Mouse (Mus musculus) hematopoietic stem cell, adult 5-6 weeks (primary cell): ENCODE measurements at regions not wholly inside any gene's neighbourhood (a gene's known extent, or its start where the extent isn't known, plus 50 kb on each side); places are given as distances from the start of the nearest gene placed in this dataset.

Experiments used
- ATAC-seq, 2 experiments: fragments of 125-278 bp in 1 of 2; replicated peaks in 1 of 2; 2 replicates each; pipeline ENCODE4 v1.8.0; 2016 to 2017; ENCODE audit warnings: inconsistent platforms in 2 of 2, mild to moderate bottlenecking in 2 of 2, moderate number of reproducible peaks in 2 of 2, low read depth in 1 of 2, moderate TSS enrichment in 1 of 2; ENCODE audit not compliant: low FRiP score in 2 of 2, poor library complexity in 2 of 2, severe bottlenecking in 2 of 2, insufficient read depth in 1 of 2, low TSS enrichment in 1 of 2

DNA sequence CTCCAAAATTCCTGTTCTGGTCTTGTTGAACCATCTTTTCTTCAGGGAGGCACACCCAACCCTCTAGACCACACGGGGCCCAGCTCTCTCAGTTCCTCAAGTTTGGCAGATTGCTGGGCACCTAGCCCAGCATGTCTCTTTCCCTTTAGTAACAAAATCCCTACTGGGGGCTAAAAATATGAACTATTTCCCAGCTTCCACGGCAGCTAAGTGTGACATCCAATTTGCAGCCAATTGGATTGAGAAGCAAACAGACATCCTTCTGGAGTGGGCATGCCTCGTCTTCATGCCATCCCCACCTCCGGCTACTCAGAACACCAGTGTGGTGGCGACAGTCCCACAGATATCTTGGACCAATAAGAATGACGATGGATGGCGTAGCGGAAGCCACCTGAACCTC is 240.1 kb downstream of the Mroh4 start:
- no peak for ATAC-seq

DNA sequence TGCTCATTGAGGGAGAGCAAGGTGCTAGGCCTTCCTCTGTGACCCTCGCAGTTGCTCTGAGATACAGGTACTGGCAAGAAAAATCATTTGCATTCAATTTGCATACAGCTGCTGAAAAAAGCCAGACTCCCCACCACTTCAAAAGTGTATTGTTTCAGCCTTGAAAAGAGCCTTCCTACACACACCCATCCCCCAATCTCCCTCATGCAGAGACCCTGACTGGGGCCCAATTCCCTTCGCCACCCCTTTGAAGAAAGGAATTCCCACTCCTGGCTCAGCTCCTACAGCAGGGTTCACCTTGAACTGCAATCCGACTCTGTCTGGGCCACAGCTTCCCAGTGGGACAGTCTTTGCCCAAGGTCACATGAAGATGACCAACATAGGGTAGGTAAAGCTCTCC is 248.6 kb downstream of the Mroh4 start:
- no peak for ATAC-seq

DNA sequence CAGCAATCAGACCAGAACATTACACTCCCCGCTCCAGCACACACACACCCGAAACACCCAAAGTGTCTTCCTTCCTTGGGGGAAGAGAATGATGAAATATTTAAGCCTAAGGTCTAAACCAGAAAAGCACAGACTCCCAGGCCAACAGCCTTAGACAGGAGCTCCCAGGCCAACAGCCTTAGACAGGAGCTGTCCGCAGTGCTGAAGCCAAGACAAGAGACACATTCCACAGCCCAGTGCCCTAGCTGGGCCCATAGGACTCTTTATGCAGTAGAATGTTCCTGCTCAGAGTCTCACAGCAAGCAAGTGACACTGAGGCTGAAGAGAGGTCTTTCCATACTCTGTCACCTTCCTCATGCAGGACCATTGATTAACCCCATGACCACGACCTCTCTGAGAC is 253.6 kb downstream of the Mroh4 start:
- no peak for ATAC-seq

DNA sequence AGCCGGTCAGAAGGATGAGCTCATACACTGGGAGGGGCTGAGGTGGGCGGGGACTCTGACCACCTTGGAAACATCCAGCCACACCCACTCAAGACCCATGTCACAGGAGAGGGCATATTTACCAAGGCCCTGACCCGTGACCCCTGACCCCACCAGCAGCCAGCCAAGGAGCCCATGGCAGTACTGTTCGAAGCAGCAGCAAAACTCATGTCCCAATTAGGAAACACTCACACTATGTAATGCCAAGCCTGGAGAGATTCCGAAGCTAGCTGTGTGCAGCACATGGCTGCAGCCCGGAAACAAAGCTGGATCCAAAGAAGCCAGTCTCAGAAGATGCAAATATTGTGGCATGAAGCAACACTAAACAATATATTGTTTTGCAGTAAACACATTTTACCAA is 256.8 kb downstream of the Mroh4 start:
- no peak for ATAC-seq

DNA sequence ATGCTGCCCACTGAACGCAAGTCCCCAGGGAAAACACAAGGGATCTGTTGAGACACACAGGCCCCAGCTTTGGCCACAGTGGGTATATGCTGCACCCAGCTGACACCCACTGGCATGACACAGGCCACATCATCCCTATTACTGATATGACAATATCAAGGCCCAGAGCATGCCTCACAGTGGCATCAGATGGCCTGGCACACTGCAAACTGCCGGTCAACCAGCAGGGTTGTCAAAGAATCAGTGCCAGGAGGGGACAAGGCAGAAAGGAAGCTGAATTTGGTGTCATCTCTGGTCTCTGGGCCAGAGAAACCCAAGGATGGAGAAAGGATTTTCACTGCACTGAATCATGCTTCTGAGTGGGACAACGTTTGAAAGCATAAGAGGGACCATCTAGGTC is 266.7 kb downstream of the Mroh4 start:
- ATAC-seq: no peak

DNA sequence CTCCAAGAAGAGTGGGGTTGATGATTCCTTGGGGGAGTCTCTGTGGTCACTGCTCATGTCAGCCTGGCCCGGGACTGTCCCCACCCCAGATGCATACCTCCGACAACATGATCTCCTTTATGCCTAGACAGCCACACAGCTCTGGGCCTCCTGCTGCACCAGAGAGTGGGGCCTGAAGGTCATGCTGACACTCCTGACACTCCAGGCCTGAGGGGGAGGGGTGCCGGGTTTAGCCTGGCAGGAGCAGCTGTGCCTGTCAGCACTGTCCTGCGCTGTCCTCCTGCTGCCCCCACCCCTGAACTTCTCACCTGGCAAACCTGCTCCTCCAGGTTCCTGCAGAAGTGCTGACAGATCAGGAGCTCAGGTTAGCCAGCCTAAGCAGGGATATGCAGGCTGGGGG is 288.2 kb downstream of the Mroh4 start:
- ATAC-seq: no peak

DNA sequence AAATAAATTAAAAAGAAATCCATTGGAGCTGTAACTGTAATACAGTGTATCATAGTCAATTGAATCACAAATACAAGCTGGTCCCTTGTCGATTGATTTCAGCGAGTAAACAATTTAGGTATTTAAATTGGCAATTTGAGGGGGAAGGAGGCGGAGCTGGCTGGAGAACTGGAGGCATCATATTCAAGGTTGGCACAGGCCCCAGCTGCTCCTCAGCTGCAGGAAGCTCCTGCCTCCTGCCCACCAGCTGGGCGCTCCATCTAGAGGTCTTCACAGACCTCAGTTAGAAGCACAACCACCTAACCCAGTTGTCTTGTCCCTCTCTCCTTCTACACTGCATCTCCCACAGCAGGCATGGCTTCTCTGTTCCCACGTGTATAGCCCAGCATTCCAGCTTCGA is 292.6 kb downstream of the Mroh4 start:
- no peak for ATAC-seq

DNA sequence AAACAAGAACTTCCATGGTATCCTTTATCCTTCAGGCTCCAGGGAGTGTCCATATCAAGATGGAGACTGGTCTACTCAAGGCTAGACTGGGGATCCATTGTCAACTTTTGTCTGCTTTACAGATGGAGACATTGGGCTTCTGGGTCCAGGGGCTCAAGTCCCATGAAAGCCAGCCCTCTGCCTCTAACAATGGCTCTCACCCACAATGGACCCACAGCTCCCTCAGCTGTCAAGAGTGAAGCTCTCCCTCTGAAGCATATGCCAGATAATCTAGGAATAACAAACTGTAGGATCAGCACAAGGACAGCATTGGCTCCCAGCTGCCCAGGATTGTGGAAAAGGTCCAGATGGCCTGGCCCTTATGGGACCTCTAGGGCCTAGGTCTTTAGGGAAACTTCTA is 302.3 kb downstream of the Mroh4 start:
- no peak for ATAC-seq

DNA sequence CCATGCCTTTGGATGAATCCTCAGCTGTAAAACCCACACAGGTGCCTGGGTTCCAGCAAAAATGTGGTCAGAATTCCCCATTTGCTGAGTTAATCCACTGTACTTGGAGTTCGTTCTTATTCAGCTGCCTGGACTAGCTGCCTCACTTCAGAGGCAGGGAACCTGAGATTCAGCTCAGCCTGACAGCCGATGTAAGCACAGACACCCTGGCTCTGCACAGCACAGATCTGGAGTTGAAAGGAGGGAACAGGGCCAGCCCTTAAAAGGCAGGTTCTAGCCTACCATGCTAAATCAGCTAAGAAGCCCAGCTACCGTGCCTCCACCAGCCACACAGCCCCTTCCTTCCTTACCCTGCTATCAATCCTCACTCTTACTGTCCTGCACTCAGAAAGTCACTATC is 306.0 kb downstream of the Mroh4 start:
- ATAC-seq: no peak

DNA sequence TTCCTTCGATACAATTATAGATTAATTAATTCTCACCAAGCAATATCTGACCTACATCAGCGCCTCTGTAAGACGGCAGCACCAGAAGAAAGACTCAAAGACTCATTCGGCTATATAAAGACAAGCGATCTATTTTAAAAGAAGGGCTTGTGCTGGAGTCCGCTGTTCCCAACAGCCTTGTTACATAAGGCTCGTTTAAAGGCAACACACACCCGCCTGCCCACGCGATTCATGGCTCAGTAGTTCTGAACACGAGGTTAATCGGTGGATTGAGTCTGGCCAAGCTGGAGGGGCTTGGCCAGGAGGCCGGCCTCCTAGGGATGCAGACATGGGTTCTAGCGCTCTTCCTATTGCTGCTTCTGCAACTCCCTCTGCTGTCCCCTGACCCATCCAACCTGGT is 306.9 kb downstream of the Mroh4 start:
- no peak for ATAC-seq

DNA sequence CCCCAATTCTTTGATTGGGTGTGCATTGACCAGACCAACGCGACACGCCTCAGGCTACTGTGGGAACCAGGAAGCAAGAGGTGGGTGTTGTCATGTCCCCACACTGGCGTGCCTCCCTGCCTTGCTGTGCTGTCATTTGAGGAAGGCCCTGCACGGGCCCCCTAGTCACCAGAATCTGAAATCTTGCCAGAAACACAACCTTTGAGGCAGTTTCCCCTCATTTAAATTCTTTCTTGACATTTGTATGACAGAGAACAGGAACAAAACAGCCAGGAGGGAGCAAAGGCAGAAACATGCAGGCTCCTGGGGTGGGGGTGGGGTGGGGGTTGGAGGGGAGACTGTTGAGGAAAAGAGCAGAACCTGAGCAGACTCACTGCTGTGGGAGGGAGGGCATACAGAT is 309.5 kb downstream of the Mroh4 start:
- no peak for ATAC-seq

DNA sequence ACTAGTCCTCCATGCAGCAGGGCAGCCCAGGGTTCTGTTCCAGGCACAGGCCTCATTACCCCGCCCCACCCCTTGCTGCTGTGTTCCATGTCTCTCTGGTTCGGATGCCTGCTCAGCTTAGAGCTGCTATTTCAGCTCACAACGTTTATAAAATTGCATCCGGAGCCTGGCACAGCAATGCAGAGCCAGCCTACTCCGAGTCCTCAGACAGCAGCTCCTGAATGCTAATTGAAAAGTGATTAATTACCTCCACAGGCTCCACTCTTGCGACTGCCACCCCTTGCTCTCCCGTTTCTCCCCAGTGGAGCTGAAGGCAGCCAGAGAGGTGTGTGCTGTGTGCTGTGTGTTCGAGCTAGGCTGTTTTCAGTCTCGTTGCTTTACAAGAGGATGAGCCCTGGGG is 310.6 kb downstream of the Mroh4 start:
- no peak for ATAC-seq

DNA sequence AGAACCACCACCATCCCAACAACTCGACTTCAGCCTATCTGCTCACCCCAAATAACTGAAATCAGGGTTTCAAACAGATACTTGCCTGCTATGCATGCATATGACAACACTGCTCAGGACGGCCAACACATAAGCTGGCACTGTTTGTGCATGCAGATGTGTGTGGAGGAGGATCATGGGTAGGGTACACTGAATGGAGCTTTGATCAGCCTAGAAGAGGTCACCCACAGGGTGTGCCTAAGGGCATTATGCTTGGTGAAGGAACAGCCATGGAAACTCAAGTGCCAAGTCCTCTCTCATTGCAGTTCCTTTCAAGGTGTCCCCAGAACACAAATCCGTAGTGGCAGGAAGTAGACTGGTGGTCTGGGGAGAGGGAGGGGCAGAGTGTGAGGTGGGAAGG is 316.7 kb downstream of the Mroh4 start:
- no peak for ATAC-seq

DNA sequence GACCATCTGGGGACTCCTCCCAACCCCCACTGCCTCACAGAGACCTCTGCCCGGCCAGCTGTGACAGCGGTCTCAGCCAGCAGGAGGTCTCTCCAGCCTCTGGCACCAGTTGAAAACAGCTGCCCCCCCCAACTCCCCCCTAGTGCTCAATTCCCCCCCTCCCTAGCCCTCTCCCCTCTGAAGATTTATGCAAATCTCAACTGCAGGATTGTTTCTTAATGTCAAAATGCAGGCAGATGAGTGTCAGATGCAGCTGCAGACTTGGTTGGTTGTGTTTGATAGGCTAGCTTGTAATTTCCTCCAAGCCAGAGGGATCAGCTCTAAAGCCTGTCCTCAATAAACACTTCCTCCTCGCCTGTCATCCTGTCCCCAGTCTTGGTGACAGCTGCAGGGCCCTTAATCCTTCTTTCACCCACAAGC is 317.7 kb downstream of the Mroh4 start:
- ATAC-seq: no peak

DNA sequence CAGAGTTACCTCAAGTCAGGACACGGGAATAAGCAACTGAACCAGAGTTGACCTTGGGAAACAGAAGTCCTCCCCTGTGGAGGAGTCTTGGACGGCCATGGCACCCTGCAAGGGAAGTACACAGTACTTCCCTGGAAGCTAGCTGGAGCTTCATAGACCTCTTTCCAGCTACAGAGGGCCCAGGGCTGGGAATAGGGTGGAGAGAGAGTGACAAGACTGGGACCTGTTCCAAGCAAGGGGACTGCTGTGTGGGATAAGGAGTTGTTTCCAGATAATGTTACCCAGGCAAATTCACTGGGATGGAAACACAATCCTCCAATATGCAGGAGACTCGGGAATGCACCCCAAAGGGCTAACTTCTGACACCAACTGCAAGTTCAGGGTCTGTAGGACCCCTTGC is 325.1 kb downstream of the Mroh4 start:
- ATAC-seq: no peak

DNA sequence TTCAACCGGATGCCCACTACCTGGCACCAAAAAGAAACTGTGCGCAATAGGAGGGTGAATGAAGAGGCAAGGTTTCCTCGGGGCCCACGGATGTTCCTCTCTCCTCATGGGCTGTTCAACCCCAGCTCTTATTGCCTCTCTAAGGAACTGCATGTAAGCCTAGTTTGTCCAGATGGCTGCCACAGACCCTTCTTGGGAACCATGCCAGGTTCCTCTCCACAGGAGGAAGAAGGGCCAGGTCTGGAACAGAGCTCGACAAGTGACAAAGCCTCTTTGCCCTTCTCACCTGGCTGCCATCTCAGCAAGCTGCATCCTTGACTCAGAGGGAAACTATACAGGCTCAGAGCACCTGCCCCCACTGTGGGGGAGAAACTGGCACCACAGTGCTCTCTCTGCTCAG is 329.6 kb downstream of the Mroh4 start:
- ATAC-seq: no peak

DNA sequence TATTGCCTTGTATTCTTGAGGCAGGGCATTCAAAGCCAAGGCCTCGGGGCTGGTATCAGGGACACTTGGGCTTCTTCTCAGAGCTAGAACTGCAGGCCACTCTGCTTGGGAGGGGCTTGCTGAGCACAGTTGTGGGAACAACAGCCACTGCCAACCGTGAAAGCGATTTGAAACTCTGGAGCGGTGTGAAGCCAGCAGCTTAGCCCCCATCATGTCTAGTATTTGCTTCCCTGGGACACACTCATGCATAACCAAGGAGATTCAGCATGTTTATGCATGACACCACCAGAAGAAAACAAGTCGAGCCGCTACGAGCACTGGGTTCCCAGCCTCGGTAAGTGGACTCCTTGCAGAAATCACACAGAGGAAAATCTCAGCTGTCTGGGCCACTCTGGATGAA is 339.9 kb downstream of the Mroh4 start:
- ATAC-seq: no peak

DNA sequence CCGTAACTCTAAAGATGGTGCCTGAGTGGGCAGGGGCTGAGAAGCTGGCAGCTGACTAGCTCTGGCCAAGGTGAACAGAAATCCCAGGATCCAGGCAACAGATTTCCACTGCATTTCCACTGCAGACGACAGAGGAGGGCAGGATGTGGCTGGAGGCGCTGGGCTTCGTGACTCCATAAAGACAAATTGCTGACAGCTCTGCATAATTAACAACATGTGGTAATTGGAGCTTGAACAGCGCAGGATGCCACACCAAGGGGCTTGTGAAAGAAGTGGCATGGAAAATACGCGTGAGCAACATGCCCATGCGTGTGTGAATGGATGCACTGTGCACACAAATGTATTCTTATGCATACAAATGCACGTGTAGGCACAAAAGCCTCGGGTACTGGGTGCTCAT is 341.5 kb downstream of the Mroh4 start:
- ATAC-seq: no peak

DNA sequence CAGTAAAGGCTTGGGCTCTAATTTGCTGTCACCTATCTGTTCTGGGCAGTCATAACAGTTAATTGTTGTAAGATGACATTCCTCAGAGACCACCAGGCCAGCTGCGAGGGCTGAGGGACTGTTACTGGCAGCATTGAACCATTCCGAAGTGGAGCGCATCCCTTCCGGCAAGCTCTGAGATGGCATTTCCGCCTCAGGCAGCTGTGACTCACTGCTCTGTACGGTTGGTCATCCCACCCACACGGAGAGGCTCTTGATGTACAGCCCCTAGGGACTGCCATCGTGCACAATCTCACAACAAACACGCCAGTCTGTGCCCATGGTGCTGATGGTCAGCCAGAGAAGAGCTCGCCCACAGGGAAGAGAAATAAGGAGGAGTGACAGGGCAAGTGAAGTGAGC is 342.0 kb downstream of the Mroh4 start:
- ATAC-seq: no peak

DNA sequence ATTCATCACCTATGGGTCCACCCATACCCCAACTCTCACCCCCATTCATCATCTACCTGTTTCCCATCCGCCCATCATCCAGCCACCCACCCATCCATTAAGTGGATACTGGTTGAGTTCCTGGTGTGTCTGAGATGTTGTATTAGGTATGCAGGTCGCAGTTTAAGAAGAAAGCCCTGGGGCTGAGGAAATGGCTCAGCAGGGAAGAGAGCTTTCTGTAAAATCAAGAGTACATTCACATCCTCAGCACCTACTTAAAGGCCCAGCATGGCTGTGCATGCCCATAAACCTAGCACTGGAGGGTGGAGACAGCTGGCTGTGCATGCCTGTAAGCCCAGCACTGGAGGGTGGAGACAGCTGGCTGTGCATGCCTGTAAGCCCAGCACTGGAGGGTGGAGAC is 348.7 kb downstream of the Mroh4 start:
- ATAC-seq: no peak
